Mouse (Mus musculus): ENCODE measurements around the gene Clec16a. TPM values are rescaled to one million over a fixed set of nuclear protein-coding genes. Genes with fewer than 3 reads are reported as not detected.

Gene Clec16a
- polyA plus RNA-seq, 1 experiment from 2014 or later: 31.5 TPM

DNA sequence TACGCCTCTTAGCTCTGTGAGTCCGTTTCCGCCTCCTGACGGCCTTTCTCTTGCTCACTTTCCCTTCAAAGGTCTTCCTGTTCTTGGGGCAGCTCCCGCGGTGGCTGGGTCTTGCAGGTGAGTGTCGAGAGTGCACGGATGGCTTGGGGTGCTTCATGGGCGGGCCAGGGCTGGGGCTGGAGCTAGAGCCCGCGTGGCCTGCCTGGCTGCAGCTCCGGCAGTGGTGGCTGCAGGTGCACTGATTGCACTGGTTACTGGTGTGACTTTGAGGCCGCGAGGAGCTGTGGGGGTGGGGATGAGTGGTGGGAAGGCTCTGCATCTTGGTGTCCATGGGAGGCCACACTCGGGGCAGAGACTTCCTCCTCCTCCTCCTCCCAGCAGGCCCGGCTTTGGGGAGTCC is 243.1 kb downstream of the Clec16a start, which contains the start of gene Tnp2:
Gene Tnp2, minus strand, starts transcription at position 390 of the 400 bp plus-strand sequence.
- Histone ChIP-seq H3K36me3 (no peaks in the 10 kb centered on the region), H3K9ac (no peak within 1 kb of the TSS), H3K27ac (no peak within 1 kb of the TSS), H3K27me3 (replicated peaks) (no peaks in the 10 kb centered on the region), H3K9me3 (no peaks in the 10 kb centered on the region), H3K4me1 (peaks cover 17% of the 10 kb centered on the region), H3K4me3 (replicated peaks) (no peak within 1 kb of the TSS), H3K4me2 (no peak within 1 kb of the TSS)
- WGBS: 46% methylated on average over 16 of the region's 16 CpGs
- no peak for ATAC-seq (ENCODE audit: insufficient read depth, low FRiP score, low read depth)

DNA sequence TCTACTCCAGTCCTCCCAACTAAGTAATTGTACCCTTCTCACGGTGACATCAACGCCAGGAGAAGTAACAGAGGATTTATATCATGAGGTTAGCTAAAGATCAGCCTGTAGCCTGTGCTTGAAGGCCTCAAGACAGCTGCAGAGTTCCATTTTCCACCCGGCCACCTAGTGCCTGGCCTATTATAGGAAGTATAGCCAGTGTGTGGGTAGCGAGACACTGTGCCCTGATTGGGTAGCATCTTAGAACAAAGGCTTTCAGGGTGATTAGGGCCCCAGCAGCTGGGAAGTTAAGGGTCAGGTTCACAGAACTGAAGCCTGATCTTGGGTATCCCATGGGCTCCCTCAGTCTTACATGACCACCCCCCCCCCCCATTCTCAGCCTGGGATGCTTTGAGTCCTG is 243.7 kb downstream of the Clec16a start:
- H3K4me3 ChIP-seq (replicated peaks): no peak overlapping the region
- H3K27ac ChIP-seq: no peak overlapping the region
- WGBS: 66% methylated on average over 4 of the region's 4 CpGs

DNA sequence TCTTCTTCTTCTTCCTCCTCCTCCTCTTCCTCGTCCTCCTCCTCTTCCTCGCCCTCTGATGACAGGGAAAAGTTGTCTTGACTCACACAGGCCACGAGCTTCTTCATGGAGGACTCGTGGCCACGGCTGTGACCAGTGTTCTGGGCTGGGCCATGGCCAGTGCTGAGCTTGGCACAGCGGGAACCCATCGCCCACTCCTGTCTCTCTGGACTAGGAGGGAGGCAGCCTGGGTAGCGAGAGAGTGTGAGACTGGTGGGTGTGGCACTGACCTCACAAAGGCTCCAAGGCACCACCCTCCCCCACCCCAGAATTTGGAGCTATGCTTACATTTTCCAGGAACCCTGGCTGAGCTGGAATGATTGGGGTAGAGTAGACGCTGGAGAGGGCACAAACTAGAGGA is 245.6 kb downstream of the Clec16a start, which contains the start of gene Prm3:
Gene Prm3, minus strand, starts transcription at position 213 of the 400 bp plus-strand sequence.
- Histone ChIP-seq H3K36me3 (no peaks in the 10 kb centered on the region), H3K27me3 (replicated peaks) (no peaks in the 10 kb centered on the region; the same call in 1 of the 2 replicates), H3K4me3 (replicated peaks) (no peak within 1 kb of the TSS), H3K27ac (no peak within 1 kb of the TSS), H3K4me2 (no peak within 1 kb of the TSS), H3K9me3 (no peaks in the 10 kb centered on the region), H3K4me1 (peaks cover 9% of the 10 kb centered on the region), H3K9ac (no peak within 1 kb of the TSS)
- WGBS: 73% methylated on average over 9 of the region's 9 CpGs
- no peak for ATAC-seq (ENCODE audit: insufficient read depth, low FRiP score, low read depth)

More for the DNA sequence above, 243.7 kb downstream of the Clec16a start:
- Histone ChIP-seq H3K36me3 (no peaks in the 10 kb centered on the region), H3K4me1 (peaks cover 14% of the 10 kb centered on the region), H3K9ac (no peak overlapping the region), H3K27me3 (replicated peaks) (no peaks in the 10 kb centered on the region), H3K9me3 (no peaks in the 10 kb centered on the region), H3K4me2 (no peak overlapping the region)
- no peak for ATAC-seq (ENCODE audit: insufficient read depth, low FRiP score, low read depth)

Other genes starting within 250 kb of the Clec16a start
- gene Emp2, start 231.4 kb upstream of the Clec16a start, polyA plus RNA-seq (2015; fragmentation: Nextera tagmentation; extraction: Ambion mirVana): 35.2 and 48.4 TPM in 2 replicates
- gene Tekt5, start 149.8 kb upstream of the Clec16a start, polyA plus RNA-seq (2015; fragmentation: Nextera tagmentation; extraction: Ambion mirVana): 0.98 TPM in 2 replicates
- gene Nubp1, start 133.4 kb upstream of the Clec16a start, polyA plus RNA-seq (2015; fragmentation: Nextera tagmentation; extraction: Ambion mirVana): 52.2 and 54.9 TPM in 2 replicates
- 7.8 and 9.8 TPM in 2 replicates for gene Tvp23a, start 98.0 kb upstream of the Clec16a start, polyA plus RNA-seq (2015; fragmentation: Nextera tagmentation; extraction: Ambion mirVana)
- 0.24 and 0.40 TPM in 2 replicates for gene Ciita, start 65.3 kb upstream of the Clec16a start, polyA plus RNA-seq (2015; fragmentation: Nextera tagmentation; extraction: Ambion mirVana)
- 19.3 and 22.2 TPM in 2 replicates for gene Dexi, start 2.3 kb upstream of the Clec16a start, polyA plus RNA-seq (2015; fragmentation: Nextera tagmentation; extraction: Ambion mirVana)
- 9.0 and 10.2 TPM in 2 replicates for gene Socs1, start 240.2 kb downstream of the Clec16a start, polyA plus RNA-seq (2015; fragmentation: Nextera tagmentation; extraction: Ambion mirVana)
- not detected in 2 replicates for gene Tnp2, start 243.3 kb downstream of the Clec16a start, polyA plus RNA-seq (2015; fragmentation: Nextera tagmentation; extraction: Ambion mirVana)
- not detected in 2 replicates for gene Prm3, start 245.6 kb downstream of the Clec16a start, polyA plus RNA-seq (2015; fragmentation: Nextera tagmentation; extraction: Ambion mirVana)

Data from stomach, embryonic 15.5 days (tissue).